Mouse (Mus musculus) MEL (cell line): ENCODE data around the gene Ace3. TPM values are rescaled to one million over a fixed set of nuclear protein-coding genes. Genes with fewer than 3 reads are reported as not detected.

Source experiments
- DNase-seq: peaks from one replicate; pipeline ENCODE4 v3.0.0; 2011; ENCODE audit warnings: low read depth, low spot score
- H3K27ac ChIP-seq: 2 replicates; pipeline ENCODE4 v1.5.1; 2012; ENCODE audit warnings: low read depth, mild to moderate bottlenecking, control low read depth, low read length, moderate library complexity; ENCODE audit not compliant: control insufficient read depth
- H3K27me3 ChIP-seq, 2 experiments: fragments of 150-350 bp in 1 of 2; sonication (generic) in 1 of 2; 2 replicates each; pipeline ENCODE4 v1.6.1; 2012; ENCODE audit warnings: low read length in 2 of 2, mild to moderate bottlenecking in 2 of 2, improper control_type of control experiment in 1 of 2, moderate library complexity in 1 of 2; ENCODE audit not compliant: insufficient read depth in 2 of 2, control insufficient read depth in 1 of 2
- H3K36me3 ChIP-seq, 2 experiments: 2 replicates each; pipeline ENCODE4 v1.6.1; 2012 to 2014; ENCODE audit warnings: low read length in 2 of 2, improper control_type of control experiment in 1 of 2, inconsistent platforms in 1 of 2, mild to moderate bottlenecking in 1 of 2; ENCODE audit not compliant: insufficient read depth in 2 of 2, control insufficient read depth in 1 of 2
- H3K4me1 ChIP-seq, 2 experiments: fragments of 150-350 bp in 1 of 2; sonication (generic) in 1 of 2; 2 replicates each; pipeline ENCODE4 v1.6.1; 2012; ENCODE audit warnings: low read length in 2 of 2, improper control_type of control experiment in 1 of 2, mild to moderate bottlenecking in 1 of 2; ENCODE audit not compliant: insufficient read depth in 2 of 2, control insufficient read depth in 1 of 2
- H3K4me3 ChIP-seq, 2 experiments: fragments of 150-350 bp in 1 of 2; sonication (generic) in 1 of 2; 2 replicates each; pipeline ENCODE4 v1.5.1; 2012; ENCODE audit warnings: low read depth in 2 of 2, low read length in 2 of 2, mild to moderate bottlenecking in 2 of 2, moderate library complexity in 2 of 2, control low read depth in 1 of 2, improper control_type of control experiment in 1 of 2; ENCODE audit not compliant: control insufficient read depth in 1 of 2, insufficient read depth in 1 of 2
- H3K79me2 ChIP-seq: 2 replicates; pipeline ENCODE4 v1.6.1; 2012; ENCODE audit warnings: mild to moderate bottlenecking, low read length, moderate library complexity; ENCODE audit not compliant: control insufficient read depth, poor library complexity, insufficient read depth
- H3K9ac ChIP-seq: 2 replicates; pipeline ENCODE4 v1.6.1; 2012; ENCODE audit warnings: low read depth, mild to moderate bottlenecking, control low read depth, low read length, moderate library complexity; ENCODE audit not compliant: control insufficient read depth, poor library complexity, severe bottlenecking
- H3K9me3 ChIP-seq: fragments of 150-350 bp; sonication (generic); replicated peaks from 2 replicates; pipeline ENCODE4 v1.6.1; 2012; ENCODE audit warnings: mild to moderate bottlenecking, low read length, improper control_type of control experiment, moderate library complexity; ENCODE audit not compliant: insufficient read depth
- CTCF ChIP-seq, 3 experiments: IDR thresholded peaks in 2 of 3; conservative IDR thresholded peaks in 1 of 3; 2 replicates each; pipeline ENCODE4 v1.5.1; 2011 to 2012; ENCODE audit warnings: low read length in 3 of 3, low read depth in 2 of 3, mild to moderate bottlenecking in 2 of 3, improper control_type of control experiment in 1 of 3, inconsistent platforms in 1 of 3, mixed read lengths in 1 of 3, moderate library complexity in 1 of 3; ENCODE audit not compliant: control insufficient read depth in 1 of 3, insufficient read depth in 1 of 3, poor library complexity in 1 of 3, severe bottlenecking in 1 of 3
- E2F4 ChIP-seq: IDR thresholded peaks from 2 replicates; pipeline ENCODE4 v1.6.1; 2011; ENCODE audit warnings: low read depth, low read length, improper control_type of control experiment, borderline replicate concordance
- EP300 ChIP-seq, 2 experiments: IDR thresholded peaks; 2 replicates each; pipeline ENCODE4 v1.6.1; 2011; ENCODE audit warnings: improper control_type of control experiment in 2 of 2, low read length in 2 of 2, low read depth in 1 of 2, mild to moderate bottlenecking in 1 of 2
- ETS1 ChIP-seq: IDR thresholded peaks from 2 replicates; pipeline ENCODE4 v1.6.1; 2012; ENCODE audit warnings: low read depth, mild to moderate bottlenecking, inconsistent platforms, low read length, improper control_type of control experiment, moderate library complexity
- HCFC1 ChIP-seq: IDR thresholded peaks from 2 replicates; pipeline ENCODE4 v1.6.1; 2012; ENCODE audit warnings: low read depth, mild to moderate bottlenecking, inconsistent platforms, low read length, improper control_type of control experiment, moderate library complexity
- KAT2A ChIP-seq: conservative IDR thresholded peaks from 2 replicates; pipeline ENCODE4 v1.6.1; 2012; ENCODE audit warnings: low read depth, low read length, improper control_type of control experiment, inconsistent platforms
- MAZ ChIP-seq: IDR thresholded peaks from 2 replicates; pipeline ENCODE4 v1.6.1; 2012; ENCODE audit warnings: low read depth, mild to moderate bottlenecking, inconsistent platforms, low read length, improper control_type of control experiment
- MXI1 ChIP-seq: IDR thresholded peaks from 2 replicates; pipeline ENCODE4 v1.6.1; 2011; ENCODE audit warnings: mild to moderate bottlenecking, low read depth, low read length, improper control_type of control experiment
- MYB ChIP-seq: IDR thresholded peaks from 2 replicates; pipeline ENCODE4 v1.6.1; 2011; ENCODE audit warnings: mild to moderate bottlenecking, low read depth, low read length, improper control_type of control experiment
- POLR2AphosphoS5 ChIP-seq: IDR thresholded peaks from 2 replicates; pipeline ENCODE4 v1.6.1; 2012; ENCODE audit warnings: low read depth, borderline replicate concordance, mild to moderate bottlenecking, inconsistent platforms, low read length, moderate library complexity, mixed read lengths
- TAL1 ChIP-seq: IDR thresholded peaks from 2 replicates; pipeline ENCODE4 v1.6.1; 2012; ENCODE audit warnings: mild to moderate bottlenecking, inconsistent platforms, low read length, moderate library complexity, mixed read lengths
- UBTF ChIP-seq: IDR thresholded peaks from 2 replicates; pipeline ENCODE4 v1.6.1; 2012; ENCODE audit warnings: low read depth, mild to moderate bottlenecking, inconsistent platforms, low read length, improper control_type of control experiment, moderate library complexity, borderline replicate concordance; ENCODE audit not compliant: insufficient read depth
- USF1 ChIP-seq: IDR thresholded peaks from 2 replicates; pipeline ENCODE4 v1.6.1; 2014; ENCODE audit warnings: low read depth, mild to moderate bottlenecking, inconsistent platforms, low read length, improper control_type of control experiment, moderate library complexity
- USF2 ChIP-seq, 2 experiments: IDR thresholded peaks; 2 replicates each; pipeline ENCODE4 v1.6.1; 2011 to 2012; ENCODE audit warnings: improper control_type of control experiment in 2 of 2, low read length in 2 of 2, borderline replicate concordance in 1 of 2, inconsistent platforms in 1 of 2, low read depth in 1 of 2, mild to moderate bottlenecking in 1 of 2; ENCODE audit not compliant: insufficient read depth in 1 of 2
- ZC3H11A ChIP-seq: IDR thresholded peaks from 2 replicates; pipeline ENCODE4 v1.6.1; 2012; ENCODE audit warnings: low read depth, mild to moderate bottlenecking, inconsistent platforms, low read length, improper control_type of control experiment
- ZKSCAN1 ChIP-seq: IDR thresholded peaks from 2 replicates; pipeline ENCODE4 v1.6.1; 2012; ENCODE audit warnings: low read depth, mild to moderate bottlenecking, inconsistent platforms, low read length, improper control_type of control experiment, moderate library complexity
- ZMIZ1 ChIP-seq: IDR thresholded peaks from 2 replicates; pipeline ENCODE4 v1.6.1; 2012; ENCODE audit warnings: low read depth, mild to moderate bottlenecking, inconsistent platforms, low read length, improper control_type of control experiment, moderate library complexity
- ZNF384 ChIP-seq: IDR thresholded peaks from 2 replicates; pipeline ENCODE4 v1.6.1; 2012; ENCODE audit warnings: low read depth, mild to moderate bottlenecking, inconsistent platforms, low read length, improper control_type of control experiment
- polyA plus RNA-seq, 2 experiments: library from polyadenylated mRNA; stranded (reverse) in 1 of 2; unstranded in 1 of 2; fragments of >175 nt in 1 of 2; fragments of >200 nt in 1 of 2; gene quantifications; 2 replicates each; pipeline versions ENCODE4 v1.2.1 to v1.2.4; 2012; ENCODE audit warnings: low replicate concordance in 2 of 2, low read depth in 1 of 2; ENCODE audit not compliant: insufficient read length in 2 of 2, insufficient read depth in 1 of 2, missing spikeins in 1 of 2
- total RNA-seq: library from RNA; depleted of rRNA; stranded (reverse); fragments of 300-350 nt; gene quantifications from 2 replicates; pipeline ENCODE4 v1.2.3, GENCODE M21; 2012

Ace3 gene
- total and polyA plus RNA-seq, 3 experiments = not detected

- H3K36me3 ChIP-seq = no peaks in the 10 kb centered on the region
- no peak for DNase-seq
- H3K9ac ChIP-seq = no peak overlapping the region
- H3K79me2 ChIP-seq = no peaks in the 10 kb centered on the region
- H3K27ac ChIP-seq = no peak overlapping the region
- no peaks in the 10 kb centered on the region for H3K9me3 ChIP-seq
- TF ChIP-seq UBTF (no peak), POLR2AphosphoS5 (no peak), ZNF384 (no peak), MXI1 (no peak), ETS1 (no peak), E2F4 (no peak), EP300 (IDR thresholded peaks at IDR 0.05; ENCODE audit: low read depth in 1 of 2, low read length in 2 of 2) (no peak)
- H3K27me3 ChIP-seq = peaks cover 0 to 9% of the 10 kb centered on the region in 2 experiments
- H3K4me1 ChIP-seq = no peaks in the 10 kb centered on the region
- H3K4me3 ChIP-seq = no peak overlapping the region
These were observed 16.2 kb upstream of the Ace3 start for GRCm38 (mm10) chr11:105978232-105978631.

- Histone ChIP-seq H3K9me3 (no peaks in the 10 kb centered on the region), H3K79me2 (no peaks in the 10 kb centered on the region), H3K9ac (no peak overlapping the region), H3K4me1 (no peaks in the 10 kb centered on the region), H3K27me3 (peaks cover 0 to 9% of the 10 kb centered on the region in 2 experiments), H3K4me3 (no peak overlapping the region)
- no peak for DNase-seq
- no peak for TF ChIP-seq KAT2A
- no peak for TF ChIP-seq MXI1
- TF ChIP-seq HCFC1 = no peak
- no peak for TF ChIP-seq USF2 (IDR thresholded peaks at IDR 0.05; ENCODE audit: borderline replicate concordance in 1 of 2, insufficient read depth in 1 of 2, low read depth in 1 of 2, low read length in 2 of 2)
- no peak for TF ChIP-seq MYB
- no peak for TF ChIP-seq CTCF (IDR thresholded peaks at IDR 0.05 in 2 of 3, conservative IDR thresholded peaks at IDR 0.05 in 1 of 3; ENCODE audit: control insufficient read depth in 1 of 3, insufficient read depth in 1 of 3, low read depth in 2 of 3, low read length in 3 of 3, poor library complexity in 1 of 3, severe bottlenecking in 1 of 3)
- TF ChIP-seq ZKSCAN1 = no peak
- no peak for TF ChIP-seq UBTF
- TF ChIP-seq POLR2AphosphoS5 = no peak
- no peak for TF ChIP-seq E2F4
- no peak for TF ChIP-seq USF1
- no peak for TF ChIP-seq ZC3H11A
- TF ChIP-seq ZNF384 = no peak
- TF ChIP-seq ZMIZ1 = no peak
- TF ChIP-seq MAZ = no peak
- no peak for TF ChIP-seq TAL1
- TF ChIP-seq, all 39 proteins: peak for 0
- Histone ChIP-seq H3K27ac (no peak overlapping the region), H3K36me3 (no peaks in the 10 kb centered on the region)
These were observed 15.8 kb upstream of the Ace3 start for GRCm38 (mm10) chr11:105978634-105979033.
